Mouse (Mus musculus) yolk sac, embryonic 10.5 days (tissue): ENCODE measurements around the gene Mcm2.

Source experiments
- DNase-seq: peaks from one replicate; pipeline ENCODE4 v3.0.0-alpha.2; 2017; ENCODE audit warnings: low spot score

Mcm2 gene

GRCm38 (mm10) chr6:88926870-88927269, 28.3 kb upstream of the Mcm2 start:
- DNase-seq, result no peak

GRCm38 (mm10) chr6:88925640-88926205, 27.1 kb upstream of the Mcm2 start:
- no peak for DNase-seq

DNA sequence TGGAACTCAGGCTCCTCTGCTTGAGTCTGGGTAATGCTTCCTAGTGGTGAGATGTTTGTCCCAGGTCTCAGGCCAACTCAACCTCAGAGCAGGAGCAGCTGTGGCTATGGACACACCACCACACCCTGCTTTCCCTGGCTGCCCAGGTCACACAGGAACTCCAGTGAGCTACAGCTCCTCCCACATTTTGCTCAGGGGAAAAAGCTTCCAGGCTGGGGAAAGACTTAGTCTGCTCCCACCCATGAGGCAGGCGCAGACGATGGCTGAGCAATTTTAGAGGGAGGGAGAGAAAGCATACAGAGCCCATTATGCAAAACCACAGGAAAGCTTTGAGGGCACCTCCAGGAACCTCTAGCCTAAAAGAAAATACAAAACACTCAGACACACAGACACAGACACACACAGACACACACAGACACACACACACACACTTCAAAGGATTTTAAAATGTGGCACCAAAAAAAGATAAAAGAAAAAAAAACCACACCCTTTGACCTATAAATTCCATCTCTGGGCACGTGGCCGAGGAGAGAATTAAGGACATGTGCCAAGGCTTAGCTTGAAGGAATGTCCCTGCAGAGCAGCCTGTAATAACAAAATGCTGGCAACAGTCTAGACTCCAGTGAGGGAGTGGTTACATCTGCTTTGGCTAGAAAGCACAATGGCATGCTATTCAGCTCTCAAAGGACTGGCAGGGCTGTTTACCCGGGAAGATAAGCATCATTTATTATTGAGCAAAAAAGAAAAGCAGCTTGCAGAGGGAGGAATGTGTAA, 26.1 kb upstream of the Mcm2 start:
- no peak for DNase-seq

DNA sequence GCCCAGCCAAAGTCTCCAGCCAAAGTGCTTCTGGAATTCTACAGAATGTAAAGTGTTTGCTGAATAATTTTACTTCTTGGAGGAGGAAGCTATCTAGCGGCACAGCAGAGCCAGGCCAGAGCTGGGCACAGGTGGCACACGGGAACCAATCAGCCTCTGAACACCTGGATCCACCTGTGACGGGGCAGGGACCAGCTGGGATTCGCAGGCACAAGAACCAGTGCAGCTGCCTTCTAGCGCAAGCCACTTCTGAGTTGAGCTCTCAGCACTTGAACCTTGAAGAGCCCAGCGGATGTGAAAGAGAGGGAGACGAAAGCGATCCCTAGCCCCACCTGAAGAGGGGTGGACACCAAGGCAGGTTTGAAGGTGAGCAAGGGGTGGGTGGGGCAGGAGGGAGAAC, 20.2 kb upstream of the Mcm2 start:
- DNase-seq, result no peak

DNA sequence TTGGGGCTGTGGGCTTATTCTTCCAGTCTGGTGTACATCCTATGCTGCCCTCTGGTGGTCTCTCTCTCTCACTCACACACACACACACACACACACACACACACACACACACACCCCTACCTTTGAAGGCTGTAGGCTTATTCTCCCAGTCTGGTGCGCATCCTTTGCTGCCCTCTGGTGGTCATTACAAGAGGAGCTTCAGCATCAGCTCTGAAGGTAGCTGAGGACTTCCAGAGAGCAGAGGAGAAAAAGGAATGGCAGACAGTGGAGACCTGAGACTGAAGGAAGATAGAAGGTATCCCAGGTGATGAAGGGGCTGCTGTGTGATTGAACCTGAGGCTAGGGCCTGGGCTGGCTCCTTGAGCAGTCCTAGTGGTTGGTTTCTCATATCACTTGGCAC, 17.6 kb upstream of the Mcm2 start:
- no peak for DNase-seq

GRCm38 (mm10) chr6:88915510-88915909, 16.9 kb upstream of the Mcm2 start:
- no peak for DNase-seq

DNA sequence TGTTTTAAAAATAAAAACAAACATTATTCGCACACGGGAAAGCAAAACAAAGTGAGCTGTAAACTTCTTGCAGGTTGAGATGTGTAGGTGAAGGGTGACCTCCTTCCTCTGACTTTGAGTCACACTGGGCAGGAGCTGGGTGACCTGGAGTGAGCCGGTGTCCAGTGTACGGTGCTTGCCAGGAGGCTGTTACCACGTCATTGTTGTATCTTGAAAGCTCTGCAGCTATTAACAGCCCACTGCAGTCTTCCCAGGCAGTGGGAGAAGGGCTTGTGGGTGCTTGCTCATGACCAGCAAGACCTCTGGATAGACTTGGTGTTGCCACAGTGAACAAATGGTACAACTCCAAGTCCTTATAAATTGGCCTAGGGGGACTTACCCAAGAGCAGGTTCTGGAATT, 16.2 kb upstream of the Mcm2 start:
- DNase-seq, result no peak

GRCm38 (mm10) chr6:88913440-88913839, 14.9 kb upstream of the Mcm2 start:
- DNase-seq, result no peak

- no peak for DNase-seq
Observed at GRCm38 (mm10) chr6:88913022-88913421, 14.4 kb upstream of the Mcm2 start.

GRCm38 (mm10) chr6:88909151-88909550, 10.6 kb upstream of the Mcm2 start:
- DNase-seq, result no peak

DNA sequence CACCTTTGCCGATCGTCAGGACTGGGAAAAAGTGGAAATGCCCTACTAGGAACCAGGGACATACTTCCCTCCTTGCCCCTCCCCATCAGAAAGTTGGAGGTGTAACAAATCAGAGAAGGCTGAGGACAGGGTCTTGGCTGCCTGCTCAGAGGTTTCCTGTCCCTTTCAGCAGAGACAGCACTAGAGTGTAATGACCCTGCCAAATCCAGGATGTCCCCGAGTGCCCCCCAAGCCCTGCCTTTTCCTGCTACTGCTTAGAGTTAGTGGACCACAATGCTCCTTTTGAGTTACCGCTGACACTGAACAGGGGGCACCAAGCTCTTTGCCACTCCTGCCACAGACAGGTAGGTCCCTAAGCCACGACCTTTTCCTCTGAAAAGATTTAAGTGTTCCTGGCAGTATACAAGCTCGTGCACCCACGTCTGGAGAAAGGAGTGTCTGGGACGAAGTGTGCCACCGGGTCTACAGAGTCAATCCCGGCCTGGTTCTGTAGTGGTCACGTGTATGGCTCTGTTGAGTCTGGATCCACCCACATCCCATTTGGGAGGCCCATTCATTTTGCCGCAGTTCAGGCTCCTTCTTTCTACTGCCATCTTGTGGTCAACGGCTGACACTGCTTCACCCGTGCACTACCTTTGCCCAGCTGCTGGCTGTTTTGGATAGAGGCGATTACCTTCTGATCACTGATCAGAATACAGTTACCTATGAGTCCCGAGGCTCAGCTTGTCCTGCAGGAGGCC, 8.0 kb upstream of the Mcm2 start:
- DNase-seq, result peak; percentile 70

DNA sequence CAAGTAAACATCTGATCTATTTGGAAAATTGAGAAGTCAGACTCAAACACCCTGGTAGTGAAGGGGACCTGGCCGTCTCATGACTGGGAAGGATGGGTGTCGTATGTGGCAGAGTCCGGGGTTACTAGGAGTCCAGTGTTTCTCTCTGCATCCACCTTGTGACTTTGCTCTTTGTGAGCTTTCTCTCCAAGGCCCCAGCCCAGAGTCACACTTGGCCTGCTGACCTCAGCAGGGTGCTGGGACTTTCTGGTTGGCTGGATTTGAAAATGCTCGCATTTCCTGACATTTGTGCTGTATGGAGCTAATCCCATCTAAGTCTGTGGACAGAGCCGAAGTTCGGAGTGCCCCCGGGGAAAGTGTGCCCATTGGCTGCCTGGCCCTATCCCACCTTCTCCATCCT, 6.5 kb upstream of the Mcm2 start:
- DNase-seq, result peak; percentile 55

DNA sequence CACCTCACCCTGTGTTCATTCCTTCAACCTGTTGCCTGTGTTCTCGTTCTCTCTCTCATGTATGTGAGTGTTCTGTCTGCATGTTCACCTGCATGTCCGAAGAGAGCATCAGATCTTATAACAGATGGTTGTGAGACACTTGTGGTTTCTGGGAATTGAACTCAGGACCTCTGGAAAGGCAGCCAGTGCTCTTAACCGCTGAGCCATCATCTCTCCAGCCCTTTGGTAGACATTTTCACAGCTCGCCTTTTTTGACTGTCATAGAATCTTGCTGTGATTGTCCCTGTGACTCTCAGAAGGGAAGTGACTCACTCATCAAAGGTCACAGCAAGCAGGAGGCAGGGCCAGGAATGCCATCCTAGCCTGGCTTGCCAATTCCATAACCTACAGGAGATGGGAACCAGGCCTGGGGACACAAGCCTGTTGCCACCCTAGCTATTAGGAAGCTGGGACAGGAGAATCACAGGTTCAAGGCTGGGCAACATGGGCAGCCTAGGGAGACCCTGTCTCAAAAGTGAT, 5.9 kb upstream of the Mcm2 start:
- DNase-seq, result peak; percentile 53

DNA sequence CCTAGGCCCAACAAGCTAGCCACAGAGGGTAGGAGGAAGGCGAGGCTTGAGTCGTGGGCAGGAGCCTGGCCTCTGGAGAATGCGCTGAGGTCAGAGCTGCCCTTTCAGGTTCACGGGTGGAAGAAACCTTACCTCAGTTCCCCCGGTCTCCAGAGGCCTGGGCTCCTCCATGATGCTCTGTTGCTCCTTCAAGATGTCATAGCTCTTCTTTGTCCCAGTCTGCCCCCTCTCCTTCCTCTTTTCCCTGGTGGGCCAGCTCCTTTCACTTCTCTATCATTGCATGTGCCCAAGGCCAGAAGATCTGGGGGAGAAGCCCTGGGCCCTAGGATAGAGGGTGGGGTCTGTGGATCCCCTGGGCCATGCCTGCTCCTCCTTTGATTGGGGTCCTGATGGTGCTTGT, 5.1 kb upstream of the Mcm2 start:
- DNase-seq, result no peak

DNA sequence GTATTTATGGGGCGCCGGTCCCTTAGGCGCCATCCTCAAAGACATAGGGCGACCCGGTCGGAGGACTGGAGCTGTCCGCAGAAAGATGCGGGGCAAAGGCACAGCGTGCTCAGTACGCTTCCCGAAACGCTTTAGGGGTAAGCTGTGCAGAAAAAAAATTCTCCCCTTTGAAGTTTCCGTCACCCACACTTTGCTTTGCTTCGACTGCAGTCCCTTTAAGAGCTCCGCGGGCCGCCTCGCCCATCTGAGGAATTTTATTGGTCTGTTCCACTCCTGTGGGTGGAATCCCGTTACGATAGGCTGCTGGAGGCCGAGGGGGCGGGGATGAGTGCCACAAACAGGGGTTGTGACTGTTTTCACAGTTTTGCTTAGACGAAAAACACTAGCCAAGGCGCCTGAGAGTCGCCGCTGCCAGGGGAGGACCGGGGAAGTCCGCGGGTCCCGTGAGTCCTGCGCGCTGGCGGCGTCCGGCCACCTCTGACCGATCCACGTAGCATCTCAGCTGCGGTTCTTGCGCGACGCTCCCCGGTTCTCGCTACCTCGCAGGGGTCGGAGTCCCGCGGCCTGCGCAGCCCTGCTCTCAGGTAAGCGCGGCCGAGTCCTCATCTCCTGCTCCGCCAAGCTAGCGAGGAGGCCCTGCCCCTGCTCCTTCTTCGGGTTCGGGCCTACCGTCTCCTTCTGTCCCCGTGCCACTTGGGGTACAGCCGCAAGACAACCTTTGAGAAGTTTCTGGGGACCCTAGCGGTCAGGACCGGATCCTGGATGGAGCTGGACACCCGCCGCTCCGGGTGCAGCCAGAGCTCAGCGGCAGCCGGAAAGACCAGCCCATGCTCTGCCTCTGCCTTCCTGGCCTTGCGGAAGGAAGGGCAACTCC, 3.6 kb upstream of the Mcm2 start, which contains the start of gene Tpra1:
Gene Tpra1 (plus strand): TSS at position 305 of the 874 bp plus-strand sequence.
- DNase-seq, result peak; percentile 96

- peak; percentile 67 for DNase-seq
Observed at GRCm38 (mm10) chr6:88901471-88901870, 2.9 kb upstream of the Mcm2 start.

- no peak for DNase-seq
Observed at GRCm38 (mm10) chr6:88899628-88900027, 1.0 kb upstream of the Mcm2 start.

GRCm38 (mm10) chr6:88899086-88899485, 506 bp upstream of the Mcm2 start:
- DNase-seq, result no peak

GRCm38 (mm10) chr6:88897246-88897645, 1.3 kb downstream of the Mcm2 start:
- no peak for DNase-seq

- no peak for DNase-seq
Observed at GRCm38 (mm10) chr6:88895943-88896342, 2.6 kb downstream of the Mcm2 start.

- DNase-seq, result no peak
Observed at GRCm38 (mm10) chr6:88893559-88893958, 5.0 kb downstream of the Mcm2 start.

- peak; percentile 85 for DNase-seq
Observed at GRCm38 (mm10) chr6:88890832-88891231, 7.7 kb downstream of the Mcm2 start.
